Mouse (Mus musculus): ENCODE measurements around the gene Morc2a. TPM values are rescaled to one million over a fixed set of nuclear protein-coding genes. Genes with fewer than 3 reads are reported as not detected.

Morc2a gene
- polyA plus RNA-seq, 1 experiment from 2014 or later: 34.8 TPM

GRCm38 (mm10) chr11:3650141-3650540, 1.1 kb downstream of the Morc2a start:
- peak overlapping the region; percentile 76 for H3K4me2 ChIP-seq
- H3K9me3 ChIP-seq: peaks cover 8% of the 10 kb centered on the region
- peaks cover 26% of the 10 kb centered on the region for H3K36me3 ChIP-seq
- ATAC-seq (ENCODE audit: low read depth): no peak
- H3K27ac ChIP-seq (replicated peaks): no peak overlapping the region
- peaks cover 31% of the 10 kb centered on the region for H3K4me1 ChIP-seq (replicated peaks)
- H3K4me3 ChIP-seq: peak overlapping the region; percentile 96
- no peaks in the 10 kb centered on the region for H3K27me3 ChIP-seq
- WGBS: 94% methylated on average over 6 of the region's 6 CpGs
- H3K9ac ChIP-seq: peak overlapping the region; percentile 90; the same call in 1 of the 2 replicates

DNA sequence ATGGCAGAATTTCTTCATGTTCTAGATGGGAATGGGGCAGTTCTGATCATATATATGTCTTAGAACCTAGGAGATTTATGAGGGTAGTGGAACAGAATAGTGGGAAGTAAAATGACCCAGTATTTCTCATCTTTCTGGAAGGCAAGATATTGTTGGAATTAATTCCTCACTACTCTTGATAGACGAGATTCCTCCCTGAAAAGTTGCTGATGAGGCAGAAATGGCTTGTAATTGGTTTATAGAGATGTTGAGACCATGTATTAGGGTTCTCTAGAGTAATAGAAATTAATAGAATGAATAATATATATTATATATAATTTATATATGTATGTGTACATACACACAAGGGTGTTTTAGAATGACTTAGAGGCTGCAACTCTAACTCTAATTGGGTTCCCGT, 13.0 kb downstream of the Morc2a start:
- H3K4me2 ChIP-seq: no peak overlapping the region
- no peak overlapping the region for H3K4me3 ChIP-seq
- no peak for ATAC-seq (ENCODE audit: low read depth)
- H3K4me1 ChIP-seq (replicated peaks): no peaks in the 10 kb centered on the region; the same call in 1 of the 2 replicates
- peaks cover 40% of the 10 kb centered on the region for H3K36me3 ChIP-seq
- H3K9me3 ChIP-seq: no peaks in the 10 kb centered on the region
- no peak overlapping the region for H3K27ac ChIP-seq (replicated peaks)
- H3K9ac ChIP-seq: no peak overlapping the region
- 85% methylated on average over 2 of the region's 2 CpGs for WGBS
- no peaks in the 10 kb centered on the region for H3K27me3 ChIP-seq

DNA sequence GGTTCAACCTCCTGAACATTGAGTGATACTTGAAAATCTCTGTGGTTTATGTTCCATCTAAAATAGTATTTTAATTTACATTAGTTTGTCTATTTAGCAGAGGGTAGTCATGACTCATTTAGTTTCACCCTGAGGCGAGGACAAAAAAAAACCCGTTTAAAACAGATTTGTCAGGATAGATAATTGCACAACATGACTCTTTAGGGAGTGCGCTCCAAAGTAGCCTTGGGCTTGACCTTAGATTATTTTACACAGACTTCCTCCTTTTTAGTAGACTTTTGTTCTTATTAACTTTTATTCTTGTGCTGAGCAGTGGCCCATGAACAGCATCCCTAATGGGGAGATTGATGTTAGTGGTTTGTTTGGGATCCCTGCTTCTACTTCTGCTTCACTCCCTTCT, 18.5 kb downstream of the Morc2a start:
- Histone ChIP-seq H3K9me3 (no peaks in the 10 kb centered on the region), H3K36me3 (peaks cover 64% of the 10 kb centered on the region), H3K27ac (replicated peaks) (no peak overlapping the region), H3K27me3 (no peaks in the 10 kb centered on the region), H3K4me2 (no peak overlapping the region), H3K4me3 (no peak overlapping the region), H3K9ac (no peak overlapping the region), H3K4me1 (replicated peaks) (peaks cover 13% of the 10 kb centered on the region; the same call in 1 of the 2 replicates)
- WGBS: 74% methylated on average over 3 of the region's 3 CpGs
- ATAC-seq (ENCODE audit: low read depth): no peak

- WGBS: 83% methylated on average over 2 of the region's 2 CpGs
- Histone ChIP-seq H3K36me3 (peaks cover 68% of the 10 kb centered on the region), H3K4me1 (replicated peaks) (peaks cover 13% of the 10 kb centered on the region; the same call in 1 of the 2 replicates), H3K4me2 (no peak overlapping the region), H3K4me3 (no peak overlapping the region), H3K27me3 (no peaks in the 10 kb centered on the region), H3K27ac (replicated peaks) (no peak overlapping the region), H3K9me3 (no peaks in the 10 kb centered on the region), H3K9ac (no peak overlapping the region)
- ATAC-seq (ENCODE audit: low read depth): no peak
Measured at GRCm38 (mm10) chr11:3668768-3669167, 19.8 kb downstream of the Morc2a start.

DNA sequence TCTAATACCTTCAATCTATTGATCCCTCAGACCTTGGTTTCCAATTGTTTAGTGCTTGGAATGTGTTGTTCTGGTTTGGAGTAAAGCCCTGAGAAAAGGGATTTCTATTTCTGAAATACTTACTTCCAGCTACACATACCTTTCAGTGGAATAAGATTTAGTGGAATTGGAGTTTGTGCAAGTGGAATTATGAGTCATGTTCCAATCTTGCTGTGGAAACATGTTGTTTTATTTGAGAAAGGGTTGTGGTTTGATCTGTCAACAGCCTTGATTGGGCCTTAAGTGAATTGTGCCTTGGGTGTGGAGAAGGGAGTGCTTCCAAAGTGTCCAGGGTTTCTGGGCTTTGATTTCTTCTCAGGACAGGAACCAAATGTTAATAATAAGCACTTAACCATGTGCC, 20.9 kb downstream of the Morc2a start:
- Histone ChIP-seq H3K4me3 (no peak overlapping the region), H3K27ac (replicated peaks) (no peak overlapping the region), H3K4me1 (replicated peaks) (peaks cover 13% of the 10 kb centered on the region; the same call in 1 of the 2 replicates), H3K9ac (no peak overlapping the region), H3K36me3 (peaks cover 69% of the 10 kb centered on the region), H3K4me2 (no peak overlapping the region), H3K9me3 (no peaks in the 10 kb centered on the region), H3K27me3 (no peaks in the 10 kb centered on the region)
- no peak for ATAC-seq (ENCODE audit: low read depth)

GRCm38 (mm10) chr11:3671000-3671628, 22.1 kb downstream of the Morc2a start:
- Histone ChIP-seq H3K4me2 (no peak overlapping the region), H3K27me3 (no peaks in the 10 kb centered on the region), H3K9me3 (no peaks in the 10 kb centered on the region), H3K36me3 (peaks cover 81% of the 10 kb centered on the region), H3K27ac (replicated peaks) (no peak overlapping the region), H3K4me3 (no peak overlapping the region), H3K9ac (no peak overlapping the region), H3K4me1 (replicated peaks) (peaks cover 13% of the 10 kb centered on the region; the same call in 1 of the 2 replicates)
- 93% methylated on average over 1 of the region's 1 CpGs for WGBS
- peak; percentile 79 for ATAC-seq (ENCODE audit: low read depth)

DNA sequence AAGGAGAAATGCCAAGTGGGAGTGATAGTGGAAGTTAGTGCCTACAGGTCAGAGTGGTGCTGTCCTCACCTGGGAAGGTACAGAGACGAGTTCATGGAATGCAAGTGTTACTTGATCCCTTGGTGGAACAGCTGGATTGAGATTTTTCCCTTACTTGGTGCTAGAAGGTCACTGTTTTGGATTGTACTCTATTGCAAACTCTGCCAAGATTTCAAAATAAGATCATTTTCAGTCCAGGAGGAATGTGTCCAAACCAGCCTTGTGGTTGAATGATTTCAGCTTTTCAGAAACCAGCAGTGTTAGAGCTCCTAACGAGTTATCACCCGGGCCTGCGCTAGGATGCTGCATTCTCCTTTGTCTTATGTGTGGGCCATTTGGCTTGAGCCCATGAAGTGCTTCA, 25.6 kb downstream of the Morc2a start:
- peaks cover 90% of the 10 kb centered on the region for H3K36me3 ChIP-seq
- ATAC-seq (ENCODE audit: low read depth): no peak
- 90% methylated on average over 4 of the region's 4 CpGs for WGBS

DNA sequence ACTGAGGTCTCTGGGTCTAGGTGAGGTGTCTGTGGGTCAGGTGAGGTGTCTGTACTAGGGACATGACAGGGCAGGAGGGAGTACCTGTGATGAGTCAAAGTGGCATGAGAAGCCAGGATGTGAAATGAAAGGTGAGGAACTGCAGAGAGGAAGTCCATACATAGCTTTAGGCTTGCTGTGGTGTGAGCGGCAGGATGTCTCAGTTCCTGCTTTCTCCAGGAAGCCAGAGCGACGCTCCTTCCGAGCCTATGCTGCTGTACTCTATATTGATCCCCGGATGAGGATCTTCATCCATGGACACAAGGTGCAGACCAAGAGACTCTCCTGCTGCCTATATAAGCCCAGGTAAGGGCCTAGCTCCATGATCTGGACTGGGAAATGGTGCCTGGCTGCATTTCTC, 27.4 kb downstream of the Morc2a start:
- Histone ChIP-seq H3K9me3 (no peaks in the 10 kb centered on the region), H3K27me3 (no peaks in the 10 kb centered on the region), H3K4me1 (replicated peaks) (peaks cover 5% of the 10 kb centered on the region; the same call in 1 of the 2 replicates), H3K36me3 (peaks cover 97% of the 10 kb centered on the region), H3K4me3 (no peak overlapping the region), H3K9ac (no peak overlapping the region), H3K27ac (replicated peaks) (no peak overlapping the region), H3K4me2 (no peak overlapping the region)
- 97% methylated on average over 5 of the region's 5 CpGs for WGBS
- no peak for ATAC-seq (ENCODE audit: low read depth)

More for the DNA sequence above, 25.6 kb downstream of the Morc2a start:
- Histone ChIP-seq H3K27me3 (no peaks in the 10 kb centered on the region), H3K9me3 (no peaks in the 10 kb centered on the region), H3K4me1 (replicated peaks) (peaks cover 13% of the 10 kb centered on the region; the same call in 1 of the 2 replicates), H3K9ac (no peak overlapping the region), H3K27ac (replicated peaks) (no peak overlapping the region), H3K4me3 (no peak overlapping the region), H3K4me2 (no peak overlapping the region)

GRCm38 (mm10) chr11:3677204-3677603, 28.2 kb downstream of the Morc2a start:
- no peak overlapping the region for H3K9ac ChIP-seq
- H3K4me1 ChIP-seq (replicated peaks): no peaks in the 10 kb centered on the region
- H3K4me3 ChIP-seq: no peak overlapping the region
- peaks cover 92% of the 10 kb centered on the region for H3K36me3 ChIP-seq
- 85% methylated on average over 6 of the region's 6 CpGs for WGBS
- H3K9me3 ChIP-seq: no peaks in the 10 kb centered on the region
- no peak overlapping the region for H3K4me2 ChIP-seq
- ATAC-seq (ENCODE audit: low read depth): no peak
- H3K27me3 ChIP-seq: no peaks in the 10 kb centered on the region
- H3K27ac ChIP-seq (replicated peaks): no peak overlapping the region

DNA sequence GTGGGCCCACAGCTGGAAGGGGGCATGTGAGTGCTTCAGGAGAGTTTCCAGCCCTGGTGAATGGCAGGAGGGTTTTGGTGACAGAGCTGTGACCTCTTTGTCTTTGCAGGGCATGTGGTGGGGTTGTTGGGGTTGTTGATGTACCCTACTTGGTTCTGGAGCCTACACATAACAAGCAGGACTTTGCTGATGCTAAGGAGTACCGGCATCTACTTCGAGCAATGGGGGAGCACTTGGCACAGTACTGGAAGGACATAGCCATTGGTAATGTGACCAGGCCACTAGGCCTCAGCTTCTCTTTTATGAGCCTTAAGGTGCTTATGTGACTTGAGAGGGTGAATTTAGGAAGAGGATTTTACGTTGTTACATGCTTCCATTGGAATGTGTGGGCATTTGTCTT, 30.8 kb downstream of the Morc2a start:
- no peak for ATAC-seq (ENCODE audit: low read depth)
- 96% methylated on average over 3 of the region's 3 CpGs for WGBS
- Histone ChIP-seq H3K9ac (no peak overlapping the region), H3K9me3 (no peaks in the 10 kb centered on the region), H3K27ac (replicated peaks) (no peak overlapping the region), H3K4me3 (no peak overlapping the region), H3K36me3 (peaks cover 91% of the 10 kb centered on the region), H3K4me1 (replicated peaks) (0 out of 2 replicates have a peak, but pooled peaks cover 3% of the 10 kb centered on the region), H3K4me2 (no peak overlapping the region), H3K27me3 (no peaks in the 10 kb centered on the region)

DNA sequence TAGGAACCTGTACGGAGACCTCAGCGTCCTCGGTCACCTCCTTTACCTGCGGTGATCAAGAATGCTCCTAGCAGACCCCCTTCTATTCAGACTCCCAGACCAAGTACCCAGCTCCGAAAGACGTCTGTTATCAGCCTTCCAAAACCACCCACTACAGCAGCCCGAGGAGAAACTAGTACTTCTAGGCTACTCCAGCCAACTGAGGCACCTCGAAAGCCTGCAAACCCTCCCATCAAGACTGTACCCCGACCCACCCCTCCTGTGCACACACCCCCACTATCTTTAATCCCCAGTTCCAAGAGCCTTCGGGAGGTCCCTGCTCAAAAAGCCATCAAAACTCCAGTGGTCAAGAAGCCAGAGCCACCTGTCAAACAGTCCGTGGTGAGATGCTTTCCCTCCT, 34.7 kb downstream of the Morc2a start:
- Histone ChIP-seq H3K9me3 (no peaks in the 10 kb centered on the region), H3K36me3 (peaks cover 91% of the 10 kb centered on the region), H3K4me1 (replicated peaks) (0 out of 2 replicates have a peak, but pooled peaks cover 3% of the 10 kb centered on the region), H3K27ac (replicated peaks) (no peak overlapping the region), H3K4me2 (no peak overlapping the region), H3K27me3 (no peaks in the 10 kb centered on the region), H3K9ac (no peak overlapping the region), H3K4me3 (no peak overlapping the region)
- WGBS: 97% methylated on average over 11 of the region's 11 CpGs
- no peak for ATAC-seq (ENCODE audit: low read depth)

DNA sequence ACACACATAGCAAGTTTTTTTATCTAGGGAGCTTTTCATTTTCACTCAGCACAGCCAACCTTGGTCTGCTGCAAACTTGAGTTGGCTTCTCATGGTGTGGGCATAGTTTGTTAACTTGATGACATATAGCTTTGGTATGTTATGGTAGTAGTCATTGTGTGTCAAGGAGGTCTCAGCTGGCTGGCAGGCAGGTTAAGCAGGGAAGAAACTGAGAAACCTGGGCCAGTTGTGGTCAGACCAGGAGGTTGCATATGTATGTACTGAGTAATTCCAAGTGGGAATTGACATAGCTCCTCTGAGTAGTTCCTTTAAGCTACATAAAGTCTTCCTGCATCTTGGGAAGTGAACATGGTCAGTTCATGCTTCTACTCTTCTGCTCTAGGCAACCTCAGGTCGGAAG, 35.2 kb downstream of the Morc2a start:
- Histone ChIP-seq H3K4me2 (no peak overlapping the region), H3K9ac (no peak overlapping the region), H3K4me3 (no peak overlapping the region), H3K27me3 (no peaks in the 10 kb centered on the region), H3K4me1 (replicated peaks) (0 out of 2 replicates have a peak, but pooled peaks cover 3% of the 10 kb centered on the region), H3K36me3 (peaks cover 91% of the 10 kb centered on the region), H3K27ac (replicated peaks) (no peak overlapping the region), H3K9me3 (no peaks in the 10 kb centered on the region)
- ATAC-seq (ENCODE audit: low read depth): no peak
- whole genome bisulfite sequencing: 94% methylated on average over 1 of the region's 1 CpGs
